Mouse (Mus musculus): ENCODE results near the gene Gm20388. TPM values are rescaled to one million over a fixed set of nuclear protein-coding genes. Genes with fewer than 3 reads are reported as not detected.

Gm20388 gene
- polyA plus RNA-seq, 1 experiment from 2014 or later = 5.3 TPM

DNA sequence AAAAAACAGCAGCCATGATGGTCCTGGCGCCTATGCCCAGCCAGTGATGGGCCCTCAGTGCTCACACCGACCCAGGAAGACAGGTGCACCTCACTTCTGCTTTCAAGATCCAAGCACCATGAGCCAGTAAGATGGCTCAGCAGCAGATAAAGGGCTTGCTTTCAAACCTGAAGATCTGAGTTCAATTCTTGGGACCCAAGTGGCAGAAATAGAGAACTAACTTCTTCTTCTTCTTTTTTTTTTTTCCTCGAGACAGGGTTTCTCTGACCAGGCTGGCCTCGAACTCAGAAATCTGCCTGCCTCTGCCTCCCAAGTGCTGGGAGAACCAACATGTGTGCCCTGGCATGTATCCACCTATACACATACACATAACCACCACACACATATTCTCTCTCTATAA lies 3509.1 kb downstream of the Gm20388 start:
- DNase-seq (ENCODE audit: low spot score) (no peak), ATAC-seq (replicated peaks; ENCODE audit: low FRiP score) (no peak)
- Histone ChIP-seq H3K27ac (ENCODE audit: low read depth, low read length) (no peak overlapping the region), H3K9me3 (ENCODE audit: control insufficient read depth, low read length) (no peaks in the 10 kb centered on the region), H3K36me3 (ENCODE audit: control insufficient read depth, insufficient read depth, low read length) (no peaks in the 10 kb centered on the region), H3K4me1 (replicated peaks; ENCODE audit: control insufficient read depth, insufficient read depth, low read length) (peaks cover 13% of the 10 kb centered on the region), H3K4me3 (ENCODE audit: low read depth, low read length) (no peak overlapping the region), H3K9ac (ENCODE audit: low read depth, low read length) (no peak overlapping the region), H3K27me3 (replicated peaks; ENCODE audit: control insufficient read depth, insufficient read depth, low read length) (peaks cover 3% of the 10 kb centered on the region; the same call in 1 of the 2 replicates), H3K4me2 (no peak overlapping the region)
- 77% methylated on average over 4 of the region's 4 CpGs for WGBS

DNA sequence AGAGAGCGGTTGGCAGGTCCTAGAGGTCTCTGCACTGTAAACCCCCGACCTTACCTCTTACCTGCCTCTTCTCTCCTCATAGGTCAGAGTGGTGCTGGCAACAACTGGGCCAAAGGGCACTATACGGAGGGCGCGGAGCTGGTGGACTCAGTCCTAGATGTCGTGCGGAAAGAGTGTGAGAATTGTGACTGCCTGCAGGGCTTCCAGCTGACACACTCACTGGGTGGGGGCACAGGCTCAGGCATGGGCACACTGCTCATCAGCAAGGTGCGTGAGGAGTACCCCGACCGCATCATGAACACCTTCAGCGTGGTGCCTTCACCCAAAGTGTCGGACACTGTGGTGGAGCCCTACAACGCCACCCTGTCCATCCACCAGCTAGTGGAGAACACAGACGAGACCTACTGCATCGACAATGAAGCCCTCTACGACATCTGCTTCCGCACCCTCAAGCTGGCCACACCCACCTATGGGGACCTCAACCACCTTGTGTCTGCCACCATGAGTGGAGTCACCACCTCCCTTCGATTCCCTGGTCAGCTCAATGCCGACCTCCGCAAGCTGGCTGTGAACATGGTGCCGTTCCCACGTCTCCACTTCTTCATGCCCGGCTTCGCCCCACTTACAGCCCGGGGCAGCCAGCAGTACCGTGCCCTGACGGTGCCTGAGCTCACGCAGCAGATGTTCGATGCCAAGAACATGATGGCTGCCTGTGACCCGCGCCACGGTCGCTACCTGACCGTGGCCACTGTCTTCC lies 3510.1 kb downstream of the Gm20388 start:
- peaks cover 13% of the 10 kb centered on the region for H3K4me1 ChIP-seq (replicated peaks; ENCODE audit: control insufficient read depth, insufficient read depth, low read length)
- H3K27me3 ChIP-seq (replicated peaks; ENCODE audit: control insufficient read depth, insufficient read depth, low read length) = peaks cover 3% of the 10 kb centered on the region; the same call in 1 of the 2 replicates
- no peaks in the 10 kb centered on the region for H3K36me3 ChIP-seq (ENCODE audit: control insufficient read depth, insufficient read depth, low read length)
- no peak for ATAC-seq (replicated peaks; ENCODE audit: low FRiP score)
- no peaks in the 10 kb centered on the region for H3K9me3 ChIP-seq (ENCODE audit: control insufficient read depth, low read length)
- WGBS = 91% methylated on average over 34 of the region's 34 CpGs
- H3K4me3 ChIP-seq (ENCODE audit: low read depth, low read length) = no peak overlapping the region
- no peak overlapping the region for H3K4me2 ChIP-seq
- H3K27ac ChIP-seq (ENCODE audit: low read depth, low read length) = no peak overlapping the region
- no peak overlapping the region for H3K9ac ChIP-seq (ENCODE audit: low read depth, low read length)
- no peak for DNase-seq (ENCODE audit: low spot score)

DNA sequence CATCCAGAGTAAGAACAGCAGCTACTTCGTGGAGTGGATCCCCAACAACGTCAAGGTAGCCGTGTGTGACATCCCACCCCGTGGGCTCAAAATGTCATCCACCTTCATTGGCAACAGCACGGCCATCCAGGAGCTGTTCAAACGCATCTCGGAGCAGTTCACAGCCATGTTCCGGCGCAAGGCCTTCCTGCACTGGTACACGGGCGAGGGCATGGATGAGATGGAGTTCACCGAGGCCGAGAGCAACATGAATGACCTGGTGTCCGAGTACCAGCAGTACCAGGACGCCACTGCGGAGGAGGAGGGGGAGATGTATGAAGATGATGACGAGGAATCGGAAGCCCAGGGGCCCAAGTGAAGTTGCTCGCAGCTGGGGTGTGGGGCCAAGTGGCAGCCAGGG lies 3510.7 kb downstream of the Gm20388 start:
- no peak overlapping the region for H3K9ac ChIP-seq (ENCODE audit: low read depth, low read length)
- H3K4me2 ChIP-seq = no peak overlapping the region
- ATAC-seq (replicated peaks; ENCODE audit: low FRiP score) (no peak), DNase-seq (ENCODE audit: low spot score) (no peak)
- peaks cover 3% of the 10 kb centered on the region; the same call in 1 of the 2 replicates for H3K27me3 ChIP-seq (replicated peaks; ENCODE audit: control insufficient read depth, insufficient read depth, low read length)
- peaks cover 13% of the 10 kb centered on the region for H3K4me1 ChIP-seq (replicated peaks; ENCODE audit: control insufficient read depth, insufficient read depth, low read length)
- no peaks in the 10 kb centered on the region for H3K36me3 ChIP-seq (ENCODE audit: control insufficient read depth, insufficient read depth, low read length)
- no peak overlapping the region for H3K4me3 ChIP-seq (ENCODE audit: low read depth, low read length)
- 88% methylated on average over 19 of the region's 19 CpGs for WGBS
- H3K9me3 ChIP-seq (ENCODE audit: control insufficient read depth, low read length) = 0 out of 2 replicates have a peak, but pooled peaks cover 2% of the 10 kb centered on the region
- H3K27ac ChIP-seq (ENCODE audit: low read depth, low read length) = no peak overlapping the region

DNA sequence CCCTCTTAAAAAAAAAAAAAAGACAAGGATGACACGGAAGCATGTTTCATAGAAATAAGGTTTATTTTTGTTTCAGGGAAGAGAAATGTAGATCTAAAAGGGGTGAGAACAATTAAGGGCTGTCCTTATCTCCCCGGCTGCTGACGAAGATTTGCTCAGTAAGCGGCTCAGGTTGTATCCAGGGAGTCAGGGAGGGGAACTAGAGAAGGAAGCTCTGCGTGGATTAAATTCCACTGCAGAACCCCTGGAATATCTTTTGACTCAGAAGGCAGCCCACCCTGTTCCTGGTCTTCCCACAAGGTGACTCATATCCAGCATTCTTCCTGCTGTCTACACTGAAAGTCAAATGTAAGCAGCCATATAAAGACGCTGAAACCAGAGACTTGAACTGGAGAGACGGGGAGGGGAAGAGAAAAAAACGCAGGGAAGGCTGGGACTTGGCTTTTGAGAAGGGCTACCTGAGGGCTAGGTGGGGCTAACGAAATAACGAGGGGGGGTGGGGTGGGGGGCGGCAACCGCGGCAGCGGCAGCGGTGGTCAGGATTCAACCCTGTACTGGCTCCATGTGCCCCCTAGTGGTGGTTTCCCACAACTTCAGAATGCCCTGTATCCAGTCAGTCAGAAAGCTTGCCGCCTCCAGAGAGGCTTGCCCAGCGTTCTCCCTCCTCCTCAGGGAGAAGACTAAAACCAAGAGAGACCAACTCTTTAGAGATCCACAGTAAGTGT lies 3511.6 kb downstream of the Gm20388 start:
- Histone ChIP-seq H3K4me1 (replicated peaks; ENCODE audit: control insufficient read depth, insufficient read depth, low read length) (peaks cover 6% of the 10 kb centered on the region), H3K9me3 (ENCODE audit: control insufficient read depth, low read length) (peaks cover 9% of the 10 kb centered on the region; the same call in 1 of the 2 replicates), H3K27ac (ENCODE audit: low read depth, low read length) (no peak overlapping the region), H3K4me3 (ENCODE audit: low read depth, low read length) (peak overlapping the region; percentile 34), H3K9ac (ENCODE audit: low read depth, low read length) (0 out of 2 replicates have a peak overlapping the region, but pooled peaks have one; percentile 22), H3K36me3 (ENCODE audit: control insufficient read depth, insufficient read depth, low read length) (no peaks in the 10 kb centered on the region), H3K4me2 (peak overlapping the region; percentile 63), H3K27me3 (replicated peaks; ENCODE audit: control insufficient read depth, insufficient read depth, low read length) (no peaks in the 10 kb centered on the region)
- ATAC-seq (replicated peaks; ENCODE audit: low FRiP score) (peak; percentile 65), DNase-seq (ENCODE audit: low spot score) (peak; percentile 71)
- WGBS = 7% methylated on average over 16 of the region's 17 CpGs

DNA sequence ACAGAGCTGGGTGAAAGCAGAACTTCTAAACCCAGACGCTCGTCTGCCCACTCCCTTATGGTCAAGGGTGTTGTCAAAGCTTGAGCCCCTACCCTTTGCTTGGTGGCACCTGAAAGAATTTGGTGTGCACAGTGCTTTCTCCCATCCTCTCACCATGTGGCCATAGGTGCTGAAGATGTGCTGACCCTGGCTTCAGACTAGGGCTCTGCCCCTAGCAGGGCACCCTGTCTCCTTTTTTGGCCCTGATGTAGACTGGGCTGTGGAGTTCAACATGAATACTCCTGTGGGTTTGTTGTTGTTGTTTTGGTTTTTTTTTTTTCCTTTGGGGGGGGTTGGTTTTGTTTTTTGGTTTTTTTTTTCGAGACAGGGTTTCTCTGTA lies 3512.1 kb downstream of the Gm20388 start:
- ATAC-seq (replicated peaks; ENCODE audit: low FRiP score) = no peak
- peaks cover 4% of the 10 kb centered on the region for H3K4me1 ChIP-seq (replicated peaks; ENCODE audit: control insufficient read depth, insufficient read depth, low read length)
- DNase-seq (ENCODE audit: low spot score) = no peak
- H3K36me3 ChIP-seq (ENCODE audit: control insufficient read depth, insufficient read depth, low read length) = no peaks in the 10 kb centered on the region
- peaks cover 15% of the 10 kb centered on the region for H3K9me3 ChIP-seq (ENCODE audit: control insufficient read depth, low read length)
- no peak overlapping the region for H3K4me3 ChIP-seq (ENCODE audit: low read depth, low read length)
- H3K27me3 ChIP-seq (replicated peaks; ENCODE audit: control insufficient read depth, insufficient read depth, low read length) = no peaks in the 10 kb centered on the region
- H3K4me2 ChIP-seq = peak overlapping the region; percentile 63
- 0 out of 2 replicates have a peak overlapping the region, but pooled peaks have one; percentile 14 for H3K9ac ChIP-seq (ENCODE audit: low read depth, low read length)
- WGBS = 9% methylated on average over 3 of the region's 3 CpGs
- no peak overlapping the region for H3K27ac ChIP-seq (ENCODE audit: low read depth, low read length)

DNA sequence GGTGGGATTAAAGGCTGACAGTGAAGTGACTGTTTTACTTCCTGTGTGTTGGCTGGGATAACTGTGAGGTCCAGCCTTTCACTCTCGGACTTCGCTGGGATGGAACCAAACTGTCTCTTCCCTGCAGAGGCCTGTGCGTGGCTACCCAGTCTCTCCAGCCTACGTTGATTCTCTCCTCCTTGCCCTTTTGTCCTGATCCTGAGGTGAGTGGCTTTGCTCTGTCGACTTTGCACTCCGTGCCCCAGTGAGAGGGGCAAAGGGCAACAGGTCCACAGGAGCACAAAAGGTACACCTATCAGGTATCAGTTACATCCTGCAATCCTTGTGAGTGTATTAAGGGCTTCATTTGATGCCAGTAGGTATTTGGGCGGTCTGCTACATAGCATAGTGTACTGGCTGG lies 3512.8 kb downstream of the Gm20388 start, which contains the start of gene Def8:
TSS of gene Def8 (plus strand) at position 87 of the 400 bp plus-strand sequence.
- Histone ChIP-seq H3K4me1 (replicated peaks; ENCODE audit: control insufficient read depth, insufficient read depth, low read length) (peaks cover 4% of the 10 kb centered on the region), H3K4me3 (ENCODE audit: low read depth, low read length) (peak within 1 kb of the TSS; percentile 34), H3K36me3 (ENCODE audit: control insufficient read depth, insufficient read depth, low read length) (no peaks in the 10 kb centered on the region), H3K27me3 (replicated peaks; ENCODE audit: control insufficient read depth, insufficient read depth, low read length) (no peaks in the 10 kb centered on the region), H3K9ac (ENCODE audit: low read depth, low read length) (0 out of 2 replicates have a peak within 1 kb of the TSS, but pooled peaks have one; percentile 14), H3K9me3 (ENCODE audit: control insufficient read depth, low read length) (peaks cover 21% of the 10 kb centered on the region), H3K27ac (ENCODE audit: low read depth, low read length) (no peak within 1 kb of the TSS), H3K4me2 (peak within 1 kb of the TSS; percentile 63)
- no peak for DNase-seq (ENCODE audit: low spot score)
- ATAC-seq (replicated peaks; ENCODE audit: low FRiP score) = no peak
- 74% methylated on average over 7 of the region's 7 CpGs for WGBS

DNA sequence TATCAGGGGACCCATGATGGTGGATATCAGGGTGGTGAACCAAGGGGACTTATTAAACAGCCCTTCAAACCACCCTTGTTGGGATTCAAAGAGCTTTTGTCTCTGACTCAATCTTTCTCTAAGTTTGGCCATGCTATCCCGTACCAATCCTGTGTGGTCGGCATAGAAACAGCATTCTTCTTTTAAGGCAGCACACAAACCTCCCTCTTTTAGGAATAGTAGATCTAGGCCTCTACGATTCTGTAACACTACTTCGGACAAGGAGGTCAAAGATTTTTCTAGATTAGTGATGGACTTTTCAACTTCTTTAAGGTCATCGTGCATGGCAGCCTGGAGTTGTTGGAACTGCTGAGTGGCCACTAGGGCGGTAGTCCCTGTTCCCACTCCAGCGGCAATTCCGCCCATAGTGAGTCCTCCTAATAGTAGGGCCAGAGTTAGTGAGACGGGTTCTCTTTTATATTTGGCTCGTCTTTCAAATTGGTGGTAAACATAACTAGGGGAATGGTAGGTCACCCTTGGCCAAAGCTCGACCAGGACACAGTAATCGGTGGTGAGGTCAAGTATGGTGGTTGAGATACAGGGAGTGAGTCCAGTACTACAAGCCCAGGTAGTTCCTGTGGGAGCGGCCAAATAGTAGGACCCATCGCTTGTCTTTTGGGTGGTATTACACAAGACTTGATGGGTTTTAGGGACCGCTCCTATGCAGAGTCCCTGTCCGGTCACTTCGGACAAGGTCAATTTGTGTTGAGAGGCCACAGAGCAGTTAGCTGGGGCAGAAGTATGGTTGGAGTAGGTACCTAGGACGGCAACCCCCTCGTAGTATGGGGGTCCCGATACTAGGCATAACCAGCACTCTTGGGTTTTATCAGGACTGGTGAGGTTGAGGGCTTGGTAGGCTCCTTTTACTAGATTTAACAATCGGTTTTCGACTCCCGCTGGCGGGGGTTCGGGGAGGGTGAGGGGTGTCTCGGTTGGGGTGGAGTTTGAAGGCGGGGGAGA lies 3516.2 kb downstream of the Gm20388 start:
- 93% methylated on average over 27 of the region's 27 CpGs for WGBS
- no peak for ATAC-seq (replicated peaks; ENCODE audit: low FRiP score)
- peaks cover 38% of the 10 kb centered on the region for H3K9me3 ChIP-seq (ENCODE audit: control insufficient read depth, low read length)

More for the DNA sequence above, 3516.2 kb downstream of the Gm20388 start:
- no peaks in the 10 kb centered on the region for H3K36me3 ChIP-seq (ENCODE audit: control insufficient read depth, insufficient read depth, low read length)
- no peak overlapping the region for H3K27ac ChIP-seq (ENCODE audit: low read depth, low read length)
- no peaks in the 10 kb centered on the region for H3K27me3 ChIP-seq (replicated peaks; ENCODE audit: control insufficient read depth, insufficient read depth, low read length)
- H3K4me2 ChIP-seq = no peak overlapping the region
- H3K4me3 ChIP-seq (ENCODE audit: low read depth, low read length) = no peak overlapping the region
- peaks cover 4% of the 10 kb centered on the region; the same call in 1 of the 2 replicates for H3K4me1 ChIP-seq (replicated peaks; ENCODE audit: control insufficient read depth, insufficient read depth, low read length)
- no peak overlapping the region for H3K9ac ChIP-seq (ENCODE audit: low read depth, low read length)
- no peak for DNase-seq (ENCODE audit: low spot score)
